Mouse (Mus musculus) small intestine, adult 2 months (tissue): ENCODE data around the gene Ebf1.

Experiments
- CTCF ChIP-seq: fragments of 200-500 bp; IDR thresholded peaks from 2 replicates; pipeline ENCODE4 v1.5.1; 2012; ENCODE audit warnings: low read depth, mild to moderate bottlenecking, control low read depth, inconsistent platforms, low read length, moderate library complexity, mixed read lengths; ENCODE audit not compliant: insufficient replicate concordance, insufficient read length; ENCODE audit errors: extremely low read depth
- POLR2A ChIP-seq: fragments of 200-500 bp; IDR thresholded peaks from 2 replicates; pipeline ENCODE4 v1.6.1; 2012; ENCODE audit warnings: low read depth, mild to moderate bottlenecking, control low read depth, inconsistent platforms, low read length, moderate library complexity

DNA sequence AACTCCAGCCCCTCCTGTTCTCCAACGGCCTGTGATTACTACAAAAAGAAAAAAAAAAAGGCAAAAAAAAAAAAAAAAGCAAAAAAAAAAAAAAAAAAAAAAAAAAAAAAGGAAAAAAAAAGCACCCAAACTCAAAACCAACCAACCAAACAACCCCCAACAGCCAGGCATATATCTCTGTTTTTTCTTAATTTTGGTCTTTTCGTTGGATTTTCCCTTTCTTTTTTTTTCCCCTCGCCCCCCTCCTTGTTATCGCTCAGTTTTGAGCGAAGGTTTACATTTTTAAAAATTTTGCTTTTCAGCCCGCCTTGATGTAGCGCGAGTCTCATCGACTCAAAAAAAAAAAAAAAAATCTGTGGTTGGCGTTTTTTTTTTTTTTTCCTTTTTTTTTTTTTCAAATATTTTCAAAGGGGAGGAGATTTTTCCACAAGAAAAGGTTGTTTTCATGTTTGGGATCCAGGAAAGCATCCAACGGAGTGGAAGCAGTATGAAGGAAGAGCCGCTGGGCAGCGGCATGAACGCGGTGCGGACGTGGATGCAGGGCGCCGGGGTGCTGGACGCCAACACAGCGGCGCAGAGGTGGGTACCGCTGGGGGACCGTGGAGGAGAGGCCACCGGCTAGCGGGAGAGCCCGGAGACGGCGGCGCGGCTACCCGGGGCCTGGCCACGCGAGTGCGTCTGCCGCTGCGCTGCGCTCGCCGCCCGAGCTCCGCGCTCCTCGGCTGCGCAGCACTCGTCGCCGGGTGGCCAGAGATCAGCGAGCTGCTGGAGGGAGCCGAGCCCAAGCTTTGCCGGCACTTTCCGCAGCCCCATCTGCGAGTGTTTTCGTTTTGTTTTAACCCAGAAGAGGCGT lies 843 bp downstream of the Ebf1 start:
- TF ChIP-seq CTCF (no peak), POLR2A (no peak)
